Mouse (Mus musculus) heart, adult 10 weeks (tissue): ENCODE measurements around the gene Gng7. TPM values are rescaled to one million over a fixed set of nuclear protein-coding genes. Genes with fewer than 3 reads are reported as not detected.

Source experiments
- polyA plus RNA-seq: library from polyadenylated mRNA; stranded (reverse); fragments of 350-450 nt; fragmentation: Illumina TruSeq; extraction: RNeasy Lipid Tissue Mini Kit (QIAGEN cat#74804); gene quantifications from one replicate; pipeline ENCODE4 v1.2.3, GENCODE M21; 2014; ENCODE audit warnings: low read depth, low replicate concordance

Gng7 gene
- polyA plus RNA-seq: 0.99 TPM

DNA sequence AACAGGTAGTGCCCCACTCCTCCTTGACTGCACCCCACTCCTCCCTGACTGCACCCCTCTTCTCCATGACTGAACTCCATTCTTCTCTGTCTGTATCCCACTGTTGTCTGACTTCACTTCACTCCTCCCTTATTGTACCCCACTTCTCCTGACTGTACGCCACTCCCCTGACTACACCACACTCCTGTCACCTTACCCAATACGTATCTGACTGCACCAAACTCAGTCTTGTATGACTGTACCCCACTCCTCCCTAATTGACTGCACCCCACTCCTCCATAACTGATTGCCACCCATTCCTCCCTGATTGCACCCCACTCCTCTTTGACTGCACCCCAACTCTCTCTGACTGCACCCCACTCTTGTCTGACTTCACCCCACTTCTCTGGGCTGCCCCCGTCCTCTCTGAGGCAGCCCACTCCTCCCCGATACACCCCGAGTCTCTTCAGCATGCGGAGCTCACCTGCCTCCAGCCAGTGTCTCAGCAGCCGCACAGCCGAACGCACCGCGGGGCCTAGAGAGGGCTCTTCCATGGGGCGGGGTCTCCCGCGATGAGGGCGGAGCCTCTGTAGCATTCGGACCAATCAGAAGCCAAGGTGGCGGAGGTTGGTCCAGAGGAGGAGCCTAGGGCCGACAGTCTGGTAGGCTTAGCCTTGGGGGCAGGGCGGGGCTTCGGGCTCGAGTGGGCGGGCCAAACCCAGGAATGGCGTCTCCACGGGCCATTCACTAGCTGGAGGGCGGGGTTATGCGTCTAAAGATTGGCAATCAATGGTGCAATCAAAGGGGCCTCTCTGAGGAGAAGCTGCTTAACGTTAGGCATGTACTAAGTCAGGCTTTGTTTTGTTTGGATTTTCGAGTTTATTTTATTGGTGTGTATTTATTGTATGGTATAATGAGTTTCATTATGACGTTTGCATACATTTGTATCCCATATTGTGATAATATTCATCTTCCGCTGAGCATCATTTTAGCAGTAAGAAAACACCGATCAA is at the start of gene Gng7:
Gng7 (minus strand) TSS at position 553 of the 992 bp plus-strand sequence.

DNA sequence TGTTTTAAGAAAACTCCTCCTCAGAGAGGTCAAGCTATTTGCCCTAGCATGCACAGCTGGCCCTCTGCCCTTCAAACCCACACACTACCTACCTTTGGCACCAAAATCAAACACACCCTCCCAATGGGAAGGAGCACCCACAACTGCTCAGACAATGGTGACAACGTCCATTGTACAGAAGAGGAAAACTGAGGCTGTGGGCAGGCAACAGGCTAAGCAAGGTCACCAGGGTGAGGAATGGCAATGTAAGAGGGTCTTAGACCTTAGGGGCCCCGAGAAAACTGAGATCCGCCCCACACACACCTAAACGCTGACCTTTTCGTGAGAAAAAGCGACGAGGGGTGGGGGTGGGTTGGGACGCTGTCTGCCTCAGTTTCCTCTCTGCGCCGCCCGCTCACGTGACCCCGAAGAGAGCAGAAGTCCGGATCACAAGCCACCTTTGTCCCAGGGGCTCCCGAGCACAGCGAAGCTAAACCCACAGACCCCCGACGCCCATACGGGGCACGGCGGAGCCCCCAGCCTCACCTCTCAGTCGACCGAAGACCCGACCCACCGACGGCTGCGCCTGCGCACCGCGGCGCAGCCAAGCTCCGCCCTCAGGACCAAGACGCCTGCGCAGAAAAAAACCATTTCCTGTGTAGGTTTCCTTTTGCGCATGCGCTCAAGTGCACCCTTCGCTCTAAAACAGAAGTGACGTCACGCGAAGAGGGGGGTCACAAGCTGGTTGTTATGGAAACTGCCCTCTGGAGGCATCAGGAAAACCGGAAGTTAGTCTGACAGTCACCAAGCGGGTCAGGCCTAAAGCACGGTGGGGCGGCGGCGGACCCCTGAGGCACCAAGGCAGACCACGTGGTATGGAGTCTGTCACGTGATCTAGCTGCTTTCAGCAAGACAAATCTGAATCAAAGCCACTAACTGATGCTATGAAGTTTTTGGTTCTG is 45.1 kb upstream of the Gng7 start, which contains the start of gene Sgta:
Sgta (minus strand) TSS at position 579 of the 941 bp plus-strand sequence.

DNA sequence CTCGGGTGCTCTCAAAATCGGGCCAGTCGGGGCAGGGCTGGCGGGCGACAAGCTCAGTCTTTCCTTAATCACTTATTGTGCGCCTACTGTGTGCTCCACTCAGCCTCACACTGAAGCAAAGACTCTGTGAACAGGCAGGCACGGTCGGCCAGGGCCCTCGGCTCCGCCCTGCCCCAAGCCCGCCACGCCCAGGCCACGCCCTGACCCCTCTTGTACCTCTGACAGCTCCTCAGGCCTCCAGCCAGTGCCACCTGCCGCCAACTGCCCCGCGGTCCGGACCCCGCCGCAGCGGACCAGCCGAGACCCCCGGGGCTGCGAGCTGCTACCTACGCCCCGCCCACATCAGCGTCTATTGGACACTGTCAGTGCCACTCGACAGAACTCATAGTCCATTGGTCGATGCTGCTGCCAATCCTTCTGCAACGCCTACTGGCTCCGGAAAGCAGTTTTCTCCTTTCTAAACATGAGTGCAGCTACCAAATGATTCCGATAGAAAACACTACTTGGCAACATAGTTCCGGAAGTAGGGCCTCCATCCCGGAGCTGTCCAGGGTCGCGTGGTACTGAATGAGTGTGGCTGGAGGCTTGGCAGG is 22.3 kb upstream of the Gng7 start, which contains the start of gene Slc39a3:
Slc39a3 (minus strand) TSS at position 439 of the 593 bp plus-strand sequence.

DNA sequence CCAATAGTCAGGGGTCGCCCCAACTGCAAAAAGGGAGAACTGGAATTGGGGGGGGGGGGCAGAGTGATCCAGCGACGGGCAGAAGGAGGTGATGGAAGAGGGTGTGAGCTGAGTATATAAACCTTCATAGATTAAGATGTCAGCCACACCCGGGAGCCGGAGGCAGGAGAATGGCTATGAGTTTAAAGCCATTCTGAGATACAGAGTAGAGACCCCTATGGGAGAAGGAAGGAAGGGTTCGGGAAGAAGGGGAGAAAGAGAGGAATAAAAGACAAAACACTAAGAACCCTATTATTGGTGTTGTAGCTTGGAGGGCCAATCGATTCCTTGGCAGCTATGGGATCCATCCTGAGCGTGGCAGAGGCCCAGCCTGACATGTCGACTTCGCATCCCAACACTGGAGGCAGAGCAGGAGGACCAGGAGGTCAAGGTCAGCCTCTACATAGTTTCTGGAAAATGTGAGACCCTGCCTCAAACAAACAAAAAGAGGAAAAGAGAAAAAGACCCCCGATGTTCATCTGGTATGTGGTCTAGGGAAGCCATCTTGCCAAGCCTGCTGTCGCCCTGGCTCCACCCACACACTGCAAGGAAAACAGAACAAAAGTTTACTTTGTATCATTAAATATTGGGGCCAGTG is 11.0 kb upstream of the Gng7 start, which contains the start of gene Diras1:
Diras1 (minus strand) TSS at position 24 of the 637 bp plus-strand sequence.

DNA sequence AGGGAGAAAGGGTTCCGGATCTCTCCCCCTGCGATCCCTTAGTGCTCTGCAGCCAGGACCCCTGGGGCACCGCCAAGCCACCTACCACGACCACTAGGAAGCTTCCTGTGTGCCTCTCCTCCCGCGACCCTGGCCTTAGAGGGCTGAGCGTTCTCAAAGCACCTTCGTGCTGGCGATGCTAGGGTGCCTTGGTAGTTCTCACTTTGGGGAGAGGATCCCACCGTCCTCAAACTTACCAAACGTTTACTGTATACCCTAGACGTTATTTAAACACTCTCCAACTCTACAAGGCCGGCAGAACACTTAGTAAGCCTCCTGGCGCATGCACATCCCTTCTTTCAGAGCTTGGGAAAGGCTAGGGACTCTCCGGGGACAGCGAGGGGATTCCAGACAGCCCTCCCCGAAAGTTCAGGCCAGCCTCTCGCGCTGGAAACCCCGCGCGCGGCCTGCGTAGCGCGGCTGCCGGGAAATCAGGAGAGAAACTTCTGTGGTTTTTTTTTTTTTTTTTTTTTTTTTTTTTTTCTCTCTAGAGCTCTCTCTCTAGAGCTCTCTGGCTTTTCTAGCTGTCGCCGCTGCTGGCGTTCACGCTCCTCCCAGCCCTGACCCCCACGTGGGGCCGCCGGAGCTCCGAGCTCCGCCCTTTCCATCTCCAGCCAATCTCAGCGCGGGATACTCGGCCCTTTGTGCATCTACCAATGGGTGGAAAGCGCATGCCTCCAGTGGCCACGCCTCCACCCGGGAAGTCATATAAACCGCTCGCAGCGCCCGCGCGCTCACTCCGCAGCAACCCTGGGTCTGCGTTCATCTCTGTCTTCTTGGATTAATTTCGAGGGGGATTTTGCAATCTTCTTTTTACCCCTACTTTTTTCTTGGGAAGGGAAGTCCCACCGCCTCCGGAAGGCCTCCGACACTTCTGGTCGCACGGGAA is 85.2 kb downstream of the Gng7 start, which contains the start of gene Gadd45b:
Gadd45b (plus strand) TSS at position 775 of the 928 bp plus-strand sequence.

DNA sequence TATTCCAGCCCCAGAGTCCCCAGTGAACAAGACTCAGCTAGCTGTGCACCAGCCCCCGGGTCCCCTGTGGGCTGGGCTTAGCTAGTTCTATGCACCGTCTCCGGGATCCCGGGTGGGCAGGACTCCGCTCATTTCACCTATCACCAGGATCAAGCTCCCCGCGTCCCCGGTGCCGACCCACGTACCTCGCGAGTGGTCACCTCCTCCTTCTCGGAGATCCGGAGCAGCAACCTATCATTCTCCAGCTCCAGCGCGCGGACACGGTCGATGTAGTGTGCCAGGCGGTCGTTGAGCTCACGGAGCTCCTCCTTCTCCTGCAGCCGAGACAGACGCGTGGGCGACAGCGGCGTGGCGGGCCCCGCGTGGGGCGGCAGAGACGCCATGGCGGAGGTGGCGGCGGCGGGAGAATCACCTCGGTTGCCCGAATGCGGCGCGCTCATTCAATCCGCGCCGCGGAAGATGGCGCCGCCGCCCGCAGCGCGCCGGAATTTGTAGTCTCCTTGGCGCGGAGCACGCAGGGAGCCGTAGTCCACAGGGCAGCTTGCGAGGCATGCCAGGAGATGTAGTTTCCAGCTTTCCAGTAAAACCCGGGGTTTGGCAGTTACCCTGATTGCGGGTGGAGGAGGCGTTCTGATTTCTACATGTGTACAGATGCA is 96.8 kb downstream of the Gng7 start, which contains the start of gene Lmnb2:
Lmnb2 (minus strand) TSS at position 467 of the 656 bp plus-strand sequence.

DNA sequence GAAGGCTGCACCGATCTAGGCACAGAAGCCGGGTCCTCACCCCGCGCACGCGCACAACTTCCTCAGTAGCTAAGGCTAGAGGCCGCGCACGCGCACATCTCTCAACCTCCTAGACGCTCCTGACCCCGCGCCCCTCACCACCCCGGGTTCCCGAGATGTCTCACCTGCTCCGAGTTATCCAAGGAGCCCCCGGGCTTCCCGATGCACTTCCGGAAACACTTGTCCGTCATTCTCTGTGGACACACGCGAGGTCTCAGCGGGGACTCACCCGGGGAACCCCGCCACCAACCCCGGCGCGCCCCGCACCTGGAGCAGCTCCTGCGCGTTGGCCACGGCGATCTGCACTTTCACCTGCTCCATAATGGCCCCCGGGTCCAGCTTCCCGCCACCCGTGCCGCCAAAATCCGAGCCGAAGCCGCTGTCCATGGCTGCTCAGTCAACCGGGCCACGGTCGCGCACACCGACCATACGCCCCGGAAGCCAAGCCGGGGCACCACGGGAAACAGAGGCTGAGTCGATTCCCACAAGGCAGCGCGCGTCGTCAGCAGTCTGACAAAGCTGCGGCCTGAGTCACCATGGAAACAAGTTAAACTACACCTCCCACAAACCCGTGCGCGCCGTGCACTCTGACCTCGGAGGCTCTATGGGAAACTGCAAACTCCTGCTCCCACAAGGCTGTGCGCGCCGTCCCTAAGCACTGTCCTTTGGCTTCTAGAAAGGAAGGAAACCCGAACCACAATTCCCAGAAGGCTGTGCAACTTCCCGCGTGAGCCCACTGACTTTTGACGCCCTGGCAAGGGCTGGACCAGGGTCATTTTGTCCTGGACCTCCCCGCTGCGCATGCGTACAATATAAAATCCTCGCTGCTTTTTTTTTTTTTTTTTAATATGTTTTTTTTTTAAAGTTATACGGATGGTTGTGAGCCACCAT is 114.2 kb downstream of the Gng7 start, which contains the start of gene Timm13:
Timm13 (minus strand) TSS at position 652 of the 930 bp plus-strand sequence.

Other genes starting within 250 kb of the Gng7 start
- gene Sf3a2, start 216.7 kb downstream of the Gng7 start, polyA plus RNA-seq: 24.0 TPM
- gene Plekhj1, start 216.3 kb downstream of the Gng7 start, polyA plus RNA-seq: 33.0 TPM
- gene Amh, start 209.7 kb downstream of the Gng7 start, polyA plus RNA-seq: not detected
- 0.52 TPM for gene Jsrp1, start 201.4 kb downstream of the Gng7 start, polyA plus RNA-seq
- 873 TPM for gene Oaz1, start 188.3 kb downstream of the Gng7 start, polyA plus RNA-seq
- gene Lingo3, start 170.9 kb downstream of the Gng7 start, polyA plus RNA-seq: 10.1 TPM
- gene Lsm7, start 159.7 kb downstream of the Gng7 start, polyA plus RNA-seq: 71.8 TPM
- gene Sppl2b, start 159.7 kb downstream of the Gng7 start, polyA plus RNA-seq: 16.7 TPM
- not detected for gene Tmprss9, start 143.1 kb downstream of the Gng7 start, polyA plus RNA-seq
- gene Timm13, start 114.0 kb downstream of the Gng7 start, polyA plus RNA-seq: 109 TPM
- gene Lmnb2, start 96.7 kb downstream of the Gng7 start, polyA plus RNA-seq: 4.1 TPM
- 7.3 TPM for gene Gadd45b, start 84.9 kb downstream of the Gng7 start, polyA plus RNA-seq
- not detected for gene Diras1, start 10.7 kb upstream of the Gng7 start, polyA plus RNA-seq
- 13.6 TPM for gene Slc39a3, start 22.5 kb upstream of the Gng7 start, polyA plus RNA-seq
- gene Sgta, start 45.2 kb upstream of the Gng7 start, polyA plus RNA-seq: 90.2 TPM
- gene Thop1, start 55.1 kb upstream of the Gng7 start, polyA plus RNA-seq: 12.6 TPM
- 0.26 TPM for gene Creb3l3, start 83.9 kb upstream of the Gng7 start, polyA plus RNA-seq
- 88.4 TPM for gene Map2k2, start 91.0 kb upstream of the Gng7 start, polyA plus RNA-seq
- gene Zbtb7a, start 120.3 kb upstream of the Gng7 start, polyA plus RNA-seq: 17.1 TPM
- gene Pias4, start 153.0 kb upstream of the Gng7 start, polyA plus RNA-seq: 17.0 TPM
- gene Eef2, start 161.7 kb upstream of the Gng7 start, polyA plus RNA-seq: 1,037 TPM
- gene Dapk3, start 168.1 kb upstream of the Gng7 start, polyA plus RNA-seq: 33.0 TPM
- gene 4930442H23Rik, start 168.9 kb upstream of the Gng7 start, polyA plus RNA-seq: not detected
- 4.1 TPM for gene Nmrk2, start 187.1 kb upstream of the Gng7 start, polyA plus RNA-seq
- not detected for gene Atcay, start 215.9 kb upstream of the Gng7 start, polyA plus RNA-seq
- gene Zfr2, start 218.2 kb upstream of the Gng7 start, polyA plus RNA-seq: 3.0 TPM
- 0.47 TPM for gene Matk, start 238.0 kb upstream of the Gng7 start, polyA plus RNA-seq